Mouse (Mus musculus): ENCODE data around the gene Ccdc185. TPM values are rescaled to one million over a fixed set of nuclear protein-coding genes. Genes with fewer than 3 reads are reported as not detected.

Gene Ccdc185
- polyA plus RNA-seq, 2 experiments from 2014 or later: not detected

- no peak for ATAC-seq
These were observed 13.1 kb downstream of the Ccdc185 start for GRCm38 (mm10) chr1:182735891-182736290.

GRCm38 (mm10) chr1:182732695-182733094 lies 16.3 kb downstream of the Ccdc185 start:
- no peak for ATAC-seq

DNA sequence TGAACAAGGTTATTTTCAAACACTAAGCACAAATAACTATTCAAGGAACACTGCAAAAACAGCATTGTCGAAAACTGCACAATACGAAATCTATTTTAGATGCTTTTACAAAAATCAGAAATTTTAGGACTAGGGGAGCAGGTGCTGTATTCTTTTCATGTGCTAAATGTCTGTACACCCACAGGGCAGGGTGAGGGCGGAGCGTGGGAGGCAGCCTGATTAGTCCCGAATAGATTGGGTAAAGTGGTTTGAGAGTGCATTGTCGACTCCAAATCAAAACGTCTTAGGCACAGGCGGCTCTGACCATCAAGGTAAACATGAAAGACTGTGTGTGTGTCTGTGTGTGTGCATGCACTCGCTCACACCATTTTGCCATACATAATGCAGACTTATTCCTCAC lies 20.0 kb downstream of the Ccdc185 start:
- ATAC-seq: no peak

DNA sequence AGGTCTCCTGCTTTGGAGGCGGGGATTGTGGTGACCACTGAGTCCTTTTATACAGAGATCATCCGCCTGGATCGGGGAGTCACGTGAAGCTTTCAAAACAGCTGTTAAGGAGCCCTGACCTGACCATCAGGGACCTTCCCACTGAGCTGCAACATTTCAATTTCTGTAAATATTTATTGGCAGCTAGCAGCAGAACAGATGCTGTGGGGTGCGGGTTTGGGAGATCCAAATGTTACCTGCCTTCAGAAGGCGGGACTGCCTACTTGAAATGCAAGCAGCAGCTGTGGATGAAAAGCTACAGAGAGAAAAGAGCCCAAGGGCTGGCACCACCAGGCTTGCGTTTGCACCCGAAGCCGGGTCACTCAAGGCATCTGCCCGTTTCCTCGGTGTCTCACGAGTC lies 21.4 kb downstream of the Ccdc185 start:
- ATAC-seq: no peak

- no peak for ATAC-seq
These were observed 34.6 kb downstream of the Ccdc185 start for GRCm38 (mm10) chr1:182714236-182714935.

DNA sequence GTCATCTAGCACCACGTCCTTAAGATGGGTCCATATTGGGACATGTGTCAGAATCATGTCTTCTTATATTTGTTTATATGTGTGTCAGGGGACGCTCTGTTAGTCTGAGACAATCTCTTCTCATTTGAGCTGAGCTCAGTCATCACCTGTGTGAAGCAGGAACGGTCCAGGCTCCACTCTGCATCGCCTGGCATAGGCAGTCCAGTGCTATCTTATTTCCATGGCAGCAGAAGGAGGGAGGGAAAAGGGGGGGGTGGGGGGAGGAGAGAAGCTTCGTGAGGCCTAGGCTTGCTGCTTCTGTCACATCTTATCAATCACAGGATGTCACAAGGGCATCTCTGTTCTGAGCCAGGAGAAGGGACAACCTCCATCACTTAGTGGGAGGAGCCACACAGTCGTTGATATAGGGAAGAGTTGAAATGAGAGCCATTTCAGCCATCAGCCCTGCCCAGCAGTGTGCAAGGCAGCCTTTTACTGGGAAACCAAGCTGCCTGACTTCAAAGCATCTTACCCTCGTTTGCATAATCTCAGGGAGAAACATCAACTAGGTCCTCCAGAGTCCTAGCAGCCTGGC lies 37.5 kb downstream of the Ccdc185 start:
- no peak for ATAC-seq

DNA sequence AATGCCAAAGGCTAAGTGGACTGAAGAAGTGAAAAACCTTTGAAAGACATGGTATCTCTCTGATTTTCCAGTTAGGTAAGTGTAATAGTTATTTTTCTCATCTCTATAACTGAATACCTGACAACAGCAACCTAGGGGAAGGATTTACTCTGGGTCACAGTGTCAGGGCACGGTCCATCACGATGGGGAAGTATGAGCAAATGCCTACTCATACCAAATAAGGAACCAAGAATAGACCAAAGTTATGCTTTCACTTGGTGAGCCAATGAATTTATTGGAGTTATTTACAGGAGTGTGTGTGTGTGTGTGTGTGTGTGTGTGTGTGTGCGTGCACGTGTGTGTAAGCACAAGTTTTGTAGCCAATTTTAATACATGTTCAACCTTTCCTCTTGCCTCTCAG lies 41.5 kb downstream of the Ccdc185 start:
- ATAC-seq: no peak

DNA sequence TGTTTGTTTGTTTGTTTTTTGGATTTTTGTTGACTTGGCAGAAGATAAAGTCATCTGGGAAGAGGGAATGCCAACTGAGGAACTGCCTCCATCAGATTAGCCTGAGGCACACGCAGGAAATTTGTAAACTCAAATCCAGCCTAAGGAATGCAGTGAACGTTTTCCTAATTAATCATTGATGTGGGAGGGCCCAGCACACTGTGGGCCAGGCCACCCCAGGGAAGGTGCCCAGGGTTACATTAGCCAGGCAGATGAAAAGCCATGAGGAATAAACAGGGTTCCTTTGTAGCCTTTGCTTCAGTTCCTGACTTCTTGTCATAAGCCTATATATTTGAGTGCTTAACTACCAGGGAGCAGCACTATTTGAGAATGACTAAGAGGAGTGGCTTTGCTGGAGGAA lies 44.1 kb downstream of the Ccdc185 start:
- no peak for ATAC-seq

- ATAC-seq: no peak
These were observed 49.3 kb downstream of the Ccdc185 start for GRCm38 (mm10) chr1:182699392-182700347.

Other genes starting within 250 kb of the Ccdc185 start
- gene Capn2, start 231.6 kb downstream of the Ccdc185 start, polyA plus RNA-seq (2017; shearing (Covaris generic)): 10 to 100 TPM; 44.3 to 47.1 TPM
- gene Capn8, start 184.2 kb downstream of the Ccdc185 start, polyA plus RNA-seq (2017; shearing (Covaris generic)): under 1 TPM in 1 of 2 experiments, not detected in 1; 0.13 TPM
- under 1 TPM; 0.61 to 0.93 TPM for gene Susd4, start 14.7 kb upstream of the Ccdc185 start, polyA plus RNA-seq (2017; shearing (Covaris generic))
- under 1 TPM in 1 of 2 experiments, not detected in 1; 0.27 TPM for gene Tlr5, start 205.6 kb upstream of the Ccdc185 start, polyA plus RNA-seq (2017; shearing (Covaris generic))